Mouse (Mus musculus) gastrocnemius, postnatal 36 days (tissue): ENCODE measurements at regions not wholly inside any gene's neighbourhood (a gene's known extent, or its start where the extent isn't known, plus 50 kb on each side); places are given as distances from the start of the nearest gene placed in this dataset.
A peak's percentile ranks its signal among the peaks of the same experiment; 100 is the strongest.

Experiments used
- DNase-seq, 2 experiments: peaks; one replicate each; pipeline ENCODE4 v3.0.0; 2022
- intact Hi-C: fragments of 180-260 bp; cut with DNase I; formaldehyde crosslinking; loops from one replicate; pipeline ENCODE4 v1.15.1; 2025

DNA sequence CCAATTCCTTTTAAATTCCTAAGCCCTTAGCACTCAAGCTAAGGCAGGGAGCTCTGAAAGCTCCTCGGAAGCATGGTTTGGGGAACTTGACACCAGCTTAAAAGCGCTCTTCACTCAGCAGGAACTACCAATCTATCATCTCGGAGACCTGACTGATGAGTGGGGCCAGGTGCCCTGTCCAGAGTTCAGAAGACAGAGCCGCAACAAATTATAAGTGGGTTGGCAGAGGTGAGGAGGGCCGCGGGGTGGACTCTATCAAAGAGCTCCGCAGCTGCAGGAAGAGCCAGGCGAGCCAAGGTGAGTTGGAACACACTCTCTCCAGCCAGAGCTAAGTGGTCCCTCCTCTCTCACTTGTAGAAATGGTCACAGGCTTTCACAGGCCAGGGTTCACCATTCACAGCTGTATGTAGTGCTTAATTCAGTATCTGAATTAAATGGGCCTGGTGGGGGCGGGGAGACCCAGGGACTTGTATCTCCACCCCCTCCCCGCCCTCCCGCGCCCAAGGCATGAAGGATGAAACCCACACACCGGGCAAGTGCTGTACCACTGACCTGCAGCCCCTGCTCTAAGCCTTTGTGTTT is 180.8 kb downstream of the Stim2 start:
- intact Hi-C loops: no loop called here

DNA sequence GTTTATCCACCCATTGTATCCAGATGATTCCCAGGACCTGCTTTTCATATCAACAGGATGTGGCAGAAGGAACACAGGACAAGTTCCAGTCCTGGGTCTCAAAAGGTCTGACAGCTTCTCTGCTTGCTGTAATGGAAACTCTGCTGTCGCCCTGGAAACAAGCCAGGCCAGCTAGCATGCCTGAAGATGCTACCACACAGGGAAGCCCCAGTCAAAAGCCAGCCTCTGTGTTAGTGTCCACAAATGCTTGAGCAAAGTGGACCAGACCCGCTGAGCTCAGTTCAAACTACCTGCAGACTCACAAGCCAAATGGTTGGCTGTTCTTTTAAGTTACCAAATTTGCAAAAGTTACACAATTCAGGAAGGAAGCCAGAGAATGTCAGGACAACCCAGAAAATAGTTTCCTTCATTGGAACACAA is 181.9 kb downstream of the Stim2 start:
- intact Hi-C loops: no loop called here
- DNase-seq: peak; percentile 34 to 43

More for the DNA sequence above, 180.8 kb downstream of the Stim2 start:
- DNase-seq: no peak

DNA sequence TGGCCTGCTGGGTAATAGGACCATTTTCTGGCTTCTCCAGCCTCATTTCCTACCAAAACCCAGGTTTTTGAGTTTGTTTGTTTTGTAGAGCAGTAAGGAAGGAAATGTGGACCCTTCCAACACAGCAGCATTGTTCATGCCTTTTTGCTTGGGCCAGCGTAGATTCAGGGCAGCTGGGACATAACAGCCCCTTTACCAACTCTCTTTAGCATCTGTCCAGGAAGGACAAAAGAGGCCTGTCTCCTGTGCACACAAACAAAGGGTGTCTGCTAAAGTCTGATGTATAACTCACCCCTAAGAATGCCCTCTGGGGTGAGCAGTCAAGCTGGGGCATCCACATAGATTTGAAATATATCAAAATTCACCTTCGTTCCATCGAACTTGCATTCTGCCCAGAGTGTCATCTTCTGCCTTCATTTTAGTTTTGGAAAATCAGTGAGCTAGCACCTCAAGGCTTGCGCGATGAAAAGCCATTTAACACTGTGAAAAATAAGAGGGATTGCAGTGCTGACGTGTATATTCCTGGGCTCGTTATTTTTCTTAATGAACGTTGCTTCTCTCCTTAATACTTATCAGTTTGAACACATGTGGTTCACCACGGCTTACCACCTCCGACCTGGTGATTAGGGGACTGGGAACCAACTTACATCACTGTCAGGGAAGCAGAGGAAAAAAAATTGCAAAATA is 182.5 kb downstream of the Stim2 start:
- DNase-seq: no peak
- intact Hi-C loops: no loop called here

DNA sequence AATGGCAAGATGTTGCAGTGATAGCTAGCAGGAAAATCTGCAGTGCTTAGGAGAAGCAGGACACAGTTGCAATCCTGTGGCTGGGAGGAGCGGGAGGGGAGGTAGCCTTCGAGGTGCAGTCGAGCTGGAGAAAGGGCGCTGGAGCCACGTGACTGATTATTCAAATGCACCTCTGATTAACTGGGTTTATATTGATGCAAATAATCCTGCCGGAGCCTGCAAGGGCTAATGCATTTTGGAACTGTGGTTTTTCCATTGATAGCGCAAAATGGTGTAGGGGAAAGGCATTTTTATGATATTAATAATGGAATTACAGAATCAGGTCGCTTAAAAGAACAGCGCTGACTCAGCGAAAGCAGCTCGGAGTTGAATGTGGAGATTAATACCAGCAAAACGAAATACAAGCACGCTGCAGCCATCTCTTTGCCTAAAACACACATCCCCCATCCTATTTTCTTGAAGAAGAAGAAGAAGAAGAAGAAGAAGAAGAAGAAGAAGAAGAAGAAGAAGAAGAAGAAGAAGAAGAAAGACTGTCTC is 183.1 kb downstream of the Stim2 start:
- intact Hi-C loops: no loop called here
- no peak for DNase-seq

DNA sequence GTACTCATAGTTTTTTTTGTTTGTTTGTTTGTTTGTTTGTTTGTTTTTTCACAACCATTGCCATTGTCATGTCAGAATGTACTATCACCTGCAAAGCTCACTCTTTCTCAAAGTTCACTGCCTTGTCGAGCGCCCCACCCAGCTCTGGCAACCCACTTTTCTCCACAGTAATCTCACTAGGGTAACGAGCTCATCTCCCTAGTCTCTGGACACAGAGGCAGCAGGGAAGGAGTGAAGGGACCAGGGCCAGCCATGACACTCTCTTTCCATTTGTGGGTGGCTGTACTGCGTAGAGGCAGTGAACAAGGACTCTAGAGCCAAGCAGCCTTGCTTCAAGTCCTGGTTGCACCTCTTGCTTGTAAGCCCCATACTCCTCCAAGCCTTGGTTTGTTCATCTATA is 184.5 kb downstream of the Stim2 start:
- intact Hi-C loops: no loop called here
- DNase-seq: no peak

DNA sequence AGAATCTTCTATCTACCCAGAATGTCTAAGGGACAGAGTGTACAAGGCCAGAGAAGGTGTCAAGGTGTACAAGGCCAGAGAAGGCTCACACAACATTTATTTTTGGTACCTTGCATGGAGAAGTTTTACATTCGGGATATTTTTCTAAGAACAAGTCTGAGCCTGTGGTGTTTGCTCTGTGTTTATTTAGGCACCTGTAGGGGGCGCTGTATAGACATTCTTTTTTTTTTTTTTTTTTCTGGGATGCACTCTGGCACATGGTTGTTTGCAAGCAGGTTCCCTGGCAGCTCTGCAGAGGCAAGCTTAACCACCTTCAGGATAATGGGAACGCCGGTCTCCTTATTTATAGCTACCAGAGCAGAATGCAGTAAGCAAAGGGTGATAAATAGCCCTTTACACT is 187.4 kb downstream of the Stim2 start:
- intact Hi-C loops: no loop called here
- no peak for DNase-seq

DNA sequence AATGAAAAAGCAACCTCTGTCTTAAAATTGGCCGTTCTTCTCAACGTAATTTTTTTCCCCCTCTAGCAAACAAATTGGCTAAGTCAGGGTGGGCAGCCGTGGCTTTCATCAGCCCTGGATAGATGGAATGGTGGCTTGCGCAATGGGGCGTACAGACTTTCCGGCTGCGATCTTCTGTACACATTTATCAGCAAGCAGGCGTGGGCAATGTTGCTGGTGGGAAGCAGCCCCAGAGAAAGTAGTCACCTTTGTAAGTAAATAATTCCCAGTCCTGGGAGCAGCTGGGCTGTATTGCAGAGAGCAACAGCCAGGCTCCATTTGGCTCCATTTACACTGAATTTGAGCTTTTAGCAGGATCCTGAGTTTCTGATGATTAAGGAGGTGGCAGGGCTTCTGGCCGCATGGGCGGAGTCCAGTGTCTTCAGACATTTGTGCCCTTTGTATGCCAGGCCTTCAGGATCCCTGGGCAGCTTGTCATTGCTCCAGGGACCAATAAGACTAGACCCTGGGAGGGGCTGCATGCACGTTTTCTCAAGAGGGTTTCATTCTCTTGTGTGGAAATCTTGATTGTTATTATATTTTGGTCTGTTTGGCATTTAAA is 187.9 kb downstream of the Stim2 start:
- intact Hi-C loops: no loop called here
- DNase-seq: no peak

DNA sequence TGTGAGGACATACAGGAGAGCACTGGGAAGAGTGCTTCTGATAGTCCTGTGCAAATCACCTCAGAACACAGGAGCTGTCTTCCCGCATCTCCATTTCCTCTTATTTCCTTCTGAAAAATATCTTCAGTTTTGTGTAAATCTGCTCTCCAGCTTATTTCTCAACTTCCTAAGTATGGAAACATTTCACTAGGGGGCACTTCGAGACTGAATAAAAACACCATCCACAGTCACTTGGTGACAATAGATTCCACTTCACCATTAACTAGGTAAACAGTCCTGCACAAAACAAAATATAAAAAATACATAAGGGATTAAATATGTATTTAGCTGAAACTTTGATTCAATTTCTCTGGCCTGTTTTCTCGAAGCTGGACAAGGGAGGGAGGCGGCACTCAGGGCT is 193.4 kb downstream of the Stim2 start:
- DNase-seq: no peak
- intact Hi-C loops: no loop called here

DNA sequence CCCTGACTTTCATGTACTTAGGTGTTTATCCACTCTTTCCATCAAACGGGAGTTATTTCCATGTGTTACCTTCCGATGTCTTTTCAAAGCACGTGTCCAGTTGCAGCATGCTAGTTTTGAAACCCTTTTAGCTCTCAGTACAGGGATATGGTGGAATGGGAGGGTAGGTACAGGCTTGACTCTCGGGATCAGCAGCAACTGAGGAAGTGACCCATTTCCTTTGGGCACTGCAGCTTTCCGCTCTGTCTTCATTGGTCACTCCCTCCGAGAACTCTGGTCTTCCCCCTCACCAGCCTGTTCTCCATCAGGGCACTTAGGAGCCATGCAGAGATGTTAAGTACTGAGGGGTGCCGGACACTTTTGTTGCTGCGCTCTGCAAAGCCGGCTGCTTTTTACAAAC is 196.5 kb downstream of the Stim2 start:
- intact Hi-C loops: no loop called here
- DNase-seq: no peak

DNA sequence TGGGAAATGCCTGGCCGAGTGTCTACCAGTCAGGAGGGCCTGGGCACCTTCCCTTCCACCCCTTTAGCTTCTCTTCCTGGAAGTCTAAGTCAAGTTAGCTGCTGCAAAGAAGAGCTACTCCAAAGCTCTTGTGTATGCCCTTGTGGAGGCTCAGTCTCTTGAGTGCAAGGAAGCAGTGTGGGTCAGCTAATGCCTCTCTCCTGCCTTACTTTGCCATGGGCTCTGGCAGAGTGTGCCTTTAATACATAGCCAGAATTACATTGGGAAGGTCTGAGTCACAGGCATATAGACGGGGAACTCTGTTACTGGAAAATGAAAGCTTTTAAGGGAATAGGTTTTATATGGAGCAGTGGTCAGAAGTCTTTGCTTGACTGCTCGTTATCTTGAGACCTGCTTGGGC is 201.7 kb downstream of the Stim2 start:
- no peak for DNase-seq
- intact Hi-C loops: no loop called here

DNA sequence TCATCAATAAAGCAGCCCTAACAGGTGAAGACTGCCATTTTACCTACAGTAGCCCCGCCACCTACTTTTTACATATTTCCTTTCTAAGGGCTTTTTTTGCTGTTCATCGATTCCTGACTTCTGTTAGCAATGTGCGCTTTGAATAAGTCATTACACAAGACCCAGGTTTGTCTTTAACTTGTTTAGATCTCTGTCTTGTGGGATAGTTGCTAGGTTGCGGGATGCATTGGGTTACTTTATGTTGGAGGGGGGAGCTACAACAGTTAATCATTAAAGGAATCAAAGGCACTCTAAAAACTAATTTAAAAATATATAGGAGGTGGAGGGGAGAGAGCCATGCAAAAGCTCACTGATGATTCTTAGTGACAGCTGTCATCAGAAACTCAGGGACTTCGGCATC is 202.3 kb downstream of the Stim2 start:
- intact Hi-C loops: no loop called here
- DNase-seq: no peak

DNA sequence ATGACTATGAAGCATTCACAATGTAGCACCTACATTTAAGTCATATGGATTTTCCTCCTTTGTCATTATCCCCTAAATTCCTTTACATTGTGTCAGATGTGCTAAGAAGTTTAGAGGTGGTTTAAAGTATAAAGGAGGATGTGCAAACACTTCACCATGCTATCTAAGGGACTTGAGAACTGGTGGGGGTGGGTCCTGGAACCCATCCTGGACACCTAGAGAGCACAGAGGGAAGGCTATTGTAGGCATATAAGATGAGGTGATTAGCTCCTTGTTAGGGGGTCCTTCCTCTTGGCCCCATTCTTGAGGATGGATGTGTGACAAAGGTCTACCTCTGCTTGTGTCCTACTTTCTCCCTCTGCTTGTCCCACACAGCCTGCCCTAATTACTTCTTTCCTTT is 213.2 kb downstream of the Stim2 start:
- intact Hi-C loops: no loop called here
- no peak for DNase-seq

DNA sequence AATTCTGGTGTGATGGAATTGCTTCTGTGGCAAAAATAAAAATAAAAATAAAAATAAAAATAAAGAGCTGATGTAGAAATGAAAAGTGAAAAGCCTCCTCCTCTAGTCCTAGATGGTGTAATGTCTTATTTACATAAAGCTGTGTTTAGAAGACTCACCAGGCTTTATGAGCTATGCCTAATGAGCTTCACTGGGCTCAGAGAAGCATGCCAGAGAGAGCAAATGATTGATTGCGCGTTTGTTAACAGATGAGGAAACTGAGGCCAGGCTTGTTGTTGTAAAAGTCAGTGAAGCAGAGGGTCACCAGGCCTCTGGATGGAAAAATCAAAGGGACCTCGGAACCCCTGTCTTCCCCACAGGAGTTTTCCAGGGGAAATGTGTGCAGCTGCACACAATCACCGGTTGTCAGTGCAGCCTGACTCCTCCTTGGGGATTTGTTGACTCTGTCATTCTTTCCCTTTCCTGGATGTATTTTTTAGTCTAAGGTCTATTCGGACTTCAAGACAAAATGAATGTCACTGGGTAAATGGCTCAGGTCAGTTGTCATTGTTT is 213.8 kb downstream of the Stim2 start:
- intact Hi-C loops: no loop called here
- DNase-seq: no peak

DNA sequence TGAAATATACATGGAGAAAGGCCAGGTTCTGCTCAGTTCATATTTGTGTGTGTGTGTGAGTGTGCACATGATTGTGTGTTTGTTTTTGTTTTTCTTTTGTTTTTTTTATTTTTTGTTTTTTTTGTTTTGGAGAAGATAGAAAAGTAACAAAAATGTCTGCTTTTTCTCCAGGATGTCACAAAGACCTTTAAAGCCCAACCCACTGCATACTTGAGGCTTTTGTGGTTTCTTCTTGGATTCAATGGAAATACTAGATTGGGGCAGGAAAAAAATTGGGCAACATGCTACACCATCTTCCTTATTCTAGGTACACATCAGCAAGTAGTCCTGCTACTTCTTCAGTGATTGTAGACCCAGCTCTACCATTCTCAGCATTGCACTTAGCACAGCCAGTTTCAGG is 226.7 kb downstream of the Stim2 start:
- intact Hi-C loops: no loop called here

DNA sequence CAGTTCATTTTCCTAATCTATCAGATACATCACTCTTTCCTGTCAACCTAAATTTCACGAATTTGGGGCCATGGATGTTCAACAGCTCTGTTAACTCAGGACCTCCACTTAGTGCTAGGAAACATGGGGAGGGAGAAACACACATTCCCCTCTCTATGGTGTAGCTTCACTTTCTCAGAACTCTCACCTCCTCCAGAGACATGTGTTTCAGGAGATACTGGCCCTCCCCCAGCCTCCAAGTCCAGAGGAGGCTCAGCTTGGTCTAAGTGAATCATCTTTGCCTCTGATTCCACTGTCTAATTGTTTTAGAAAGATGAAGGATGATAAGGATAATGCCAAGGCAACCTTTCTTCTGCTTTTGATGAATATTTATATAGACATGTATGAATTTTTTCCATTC is 236.3 kb downstream of the Stim2 start:
- no peak for DNase-seq
- intact Hi-C loops: no loop called here

More for the DNA sequence above, 226.7 kb downstream of the Stim2 start:
- DNase-seq: no peak

DNA sequence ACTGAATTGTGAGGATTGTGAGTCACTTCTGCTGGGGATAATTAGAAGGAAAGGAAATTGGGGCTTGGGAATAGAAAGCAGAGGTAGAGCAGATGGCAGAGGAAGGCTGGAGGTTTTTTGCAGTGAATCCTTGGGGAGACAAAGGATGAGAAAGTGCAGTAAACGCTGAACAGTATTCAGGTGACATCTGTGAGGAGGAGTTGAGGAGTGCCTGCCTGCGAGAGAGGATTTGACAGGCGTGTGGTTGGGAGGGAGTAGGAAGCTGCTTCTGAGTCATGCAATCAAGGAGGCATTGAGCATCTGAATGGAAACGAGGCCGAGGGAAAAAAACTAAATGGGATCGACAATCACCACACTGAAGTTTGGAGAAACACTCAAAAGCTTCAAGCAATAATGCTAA is 236.9 kb downstream of the Stim2 start:
- intact Hi-C loops: no loop called here
- DNase-seq: no peak

DNA sequence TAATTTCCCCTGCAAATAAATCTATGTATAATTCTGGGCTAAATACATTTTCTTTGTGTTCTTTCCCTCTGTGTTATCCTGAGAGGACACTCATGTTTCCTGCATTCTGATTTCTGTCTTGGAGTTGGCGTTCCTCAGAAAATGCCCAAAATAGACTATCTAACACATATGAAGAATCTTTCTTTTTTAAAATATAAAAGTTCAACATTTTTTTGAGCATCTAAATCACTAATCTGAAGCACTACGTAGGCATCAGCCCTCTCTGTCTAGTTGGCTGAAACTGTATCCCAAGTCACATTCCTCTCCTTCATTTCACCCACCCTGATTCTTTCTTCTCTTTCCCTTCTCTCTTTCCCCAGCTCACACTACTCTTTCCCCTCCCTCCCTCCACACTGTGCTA is 238.9 kb downstream of the Stim2 start:
- intact Hi-C loops: no loop called here

DNA sequence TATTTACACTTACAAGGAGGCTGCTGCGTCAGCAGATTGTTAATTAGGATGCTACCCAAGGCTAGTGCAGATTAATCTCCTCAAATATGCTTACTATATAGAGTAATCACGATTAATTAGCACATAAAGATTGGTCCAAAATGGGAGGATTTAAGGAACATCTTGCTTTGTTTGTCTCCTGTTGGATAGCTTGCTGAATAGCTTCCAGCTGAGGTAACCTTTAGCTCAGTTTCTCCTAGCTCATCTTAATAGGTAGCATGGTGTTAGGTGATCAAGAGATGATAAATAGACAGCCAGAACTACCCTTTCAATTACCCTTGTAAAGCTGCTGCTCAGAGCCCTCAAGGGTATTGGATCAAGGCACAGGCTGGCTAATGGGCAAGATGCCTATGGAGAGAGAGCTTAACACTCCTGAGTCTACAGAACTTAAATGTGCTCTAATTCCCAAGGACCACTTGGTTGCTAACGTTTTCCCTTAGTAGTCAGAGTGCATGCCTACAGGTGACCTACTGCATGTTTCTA is 240.4 kb downstream of the Stim2 start:
- no peak for DNase-seq
- intact Hi-C loops: no loop called here

More for the DNA sequence above, 238.9 kb downstream of the Stim2 start:
- DNase-seq: no peak

DNA sequence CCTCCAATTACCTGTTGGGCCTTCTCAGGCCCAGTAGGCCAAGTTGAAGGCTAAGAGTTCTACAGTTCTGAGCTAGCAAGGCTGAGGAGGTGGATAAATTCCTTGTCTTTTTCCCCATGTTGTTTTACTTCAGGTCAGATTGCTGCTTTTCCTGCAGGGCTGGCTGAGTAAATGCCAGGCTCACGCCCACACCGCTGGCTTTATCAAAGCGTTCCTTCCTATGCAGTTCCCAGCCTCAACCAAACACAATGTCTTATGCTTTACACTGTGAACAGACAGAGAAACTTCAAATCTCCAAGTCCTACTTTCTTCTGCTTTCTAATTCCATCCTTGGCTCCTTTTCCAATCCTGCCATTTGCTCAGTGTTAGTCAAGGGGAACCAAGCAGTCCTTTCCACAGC is 241.3 kb downstream of the Stim2 start:
- intact Hi-C loops: no loop called here

DNA sequence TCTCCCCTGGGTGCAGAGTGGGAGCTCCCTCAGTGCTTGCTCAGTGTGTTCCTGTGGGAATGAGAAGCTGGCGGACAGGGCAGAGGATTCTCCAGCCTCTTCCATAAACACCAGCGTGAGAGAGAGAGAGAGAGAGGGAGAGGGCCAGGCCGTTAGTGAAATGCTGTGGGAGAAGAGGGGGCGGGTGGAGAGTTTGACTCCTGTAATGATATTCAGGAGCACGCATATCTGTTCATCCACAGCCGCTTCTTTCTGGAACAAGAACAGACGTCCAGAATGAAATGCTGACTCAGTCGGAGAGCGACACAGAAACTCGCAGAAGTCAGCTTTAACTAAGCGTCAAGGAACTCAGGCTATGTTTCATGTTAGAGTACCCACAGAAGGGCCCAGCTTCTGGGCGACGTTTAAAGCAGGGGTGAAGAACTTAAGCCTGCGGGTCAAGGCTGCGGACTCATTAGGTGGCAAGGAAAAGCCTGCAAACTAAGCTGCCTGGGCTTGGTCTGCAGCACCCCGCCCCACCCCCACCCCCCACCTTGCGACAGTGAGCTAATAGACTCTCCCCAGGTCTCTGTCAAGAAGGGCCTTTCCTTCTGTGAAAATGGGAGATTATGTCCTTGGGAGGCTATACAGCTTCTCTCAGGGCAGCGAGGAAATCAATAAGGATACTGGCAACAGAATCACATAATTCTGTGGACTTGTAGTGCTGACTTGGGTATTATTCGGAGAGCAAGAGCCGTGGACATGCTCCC is 243.0 kb downstream of the Stim2 start:
- intact Hi-C loops: no loop called here
- no peak for DNase-seq

More for the DNA sequence above, 241.3 kb downstream of the Stim2 start:
- no peak for DNase-seq

DNA sequence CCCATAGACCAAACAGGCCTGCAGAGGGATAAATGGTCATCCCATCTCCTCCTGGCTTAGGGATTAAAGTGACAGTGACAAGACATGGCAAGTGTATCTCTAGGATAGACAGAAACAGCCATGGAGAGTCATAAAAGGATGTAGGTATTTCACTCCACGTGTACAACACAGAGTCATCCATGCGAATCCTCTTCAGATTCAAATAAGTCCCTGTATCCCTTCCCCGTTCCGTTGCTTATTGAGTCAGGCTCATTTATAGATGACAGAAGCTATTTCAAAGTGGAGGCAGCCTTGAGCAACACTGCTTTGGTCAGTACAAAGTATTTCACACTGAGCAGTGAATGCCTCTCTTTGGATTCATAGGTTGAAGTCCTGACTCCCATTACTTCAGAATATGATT is 243.8 kb downstream of the Stim2 start:
- DNase-seq: no peak
- intact Hi-C loops: no loop called here
